Mouse (Mus musculus): Measurements from ENCODE around the gene Tenm2.

DNA sequence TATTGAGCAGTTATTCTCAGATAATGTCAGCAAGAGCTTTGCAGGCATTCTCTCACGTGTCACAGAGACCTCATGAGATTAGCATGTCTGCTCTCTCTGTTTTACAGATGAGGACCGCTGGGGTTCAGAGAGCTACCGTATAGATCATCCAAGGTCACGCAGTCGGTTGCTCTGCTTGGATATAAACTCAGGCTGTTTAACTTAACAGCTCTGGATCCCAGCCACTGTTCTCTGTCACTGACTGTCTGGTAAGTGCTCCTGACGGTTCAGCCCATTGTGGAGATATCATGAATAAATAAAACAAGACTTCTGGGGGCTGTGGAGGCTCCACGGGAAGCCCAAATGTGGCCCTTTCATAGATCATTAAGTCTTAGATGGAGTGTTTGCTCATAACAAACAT lies 754.2 kb downstream of the Tenm2 start:
- TF ChIP-seq CTCF (IDR thresholded peaks at IDR 0.05) (no peak), POLR2A (IDR thresholded peaks at IDR 0.05; ENCODE audit: insufficient read depth, low read depth, low read length) (no peak), EP300 (IDR thresholded peaks at IDR 0.05; ENCODE audit: insufficient read depth, low read depth, low read length) (no peak)
